Mouse (Mus musculus) C2C12 (cell line): ENCODE results near the gene Rassf3.

Experiments
- CEBPB ChIP-seq: IDR thresholded peaks from one replicate; pipeline ENCODE4 v1.6.1; 2011; ENCODE audit warnings: low read depth, mild to moderate bottlenecking, control low read depth, moderate library complexity
- CTCF ChIP-seq: IDR thresholded peaks from one replicate; pipeline ENCODE4 v1.5.1; 2011; ENCODE audit not compliant: control insufficient read depth, insufficient read depth, insufficient read length
- MAX ChIP-seq: IDR thresholded peaks from one replicate; pipeline ENCODE4 v1.6.1; 2011; ENCODE audit warnings: mild to moderate bottlenecking, control low read depth
- MYOD1 ChIP-seq: IDR thresholded peaks from one replicate; pipeline ENCODE4 v1.6.1; 2011; ENCODE audit warnings: low read depth; ENCODE audit not compliant: control insufficient read depth, insufficient read length
- MYOG ChIP-seq: IDR thresholded peaks from one replicate; pipeline ENCODE4 v1.6.1; 2011; ENCODE audit not compliant: control insufficient read depth, insufficient read length; ENCODE audit errors: extremely low read depth
- USF1 ChIP-seq: IDR thresholded peaks from one replicate; pipeline ENCODE4 v1.6.1; 2011; ENCODE audit warnings: low read depth, mild to moderate bottlenecking, control low read depth, moderate library complexity

DNA sequence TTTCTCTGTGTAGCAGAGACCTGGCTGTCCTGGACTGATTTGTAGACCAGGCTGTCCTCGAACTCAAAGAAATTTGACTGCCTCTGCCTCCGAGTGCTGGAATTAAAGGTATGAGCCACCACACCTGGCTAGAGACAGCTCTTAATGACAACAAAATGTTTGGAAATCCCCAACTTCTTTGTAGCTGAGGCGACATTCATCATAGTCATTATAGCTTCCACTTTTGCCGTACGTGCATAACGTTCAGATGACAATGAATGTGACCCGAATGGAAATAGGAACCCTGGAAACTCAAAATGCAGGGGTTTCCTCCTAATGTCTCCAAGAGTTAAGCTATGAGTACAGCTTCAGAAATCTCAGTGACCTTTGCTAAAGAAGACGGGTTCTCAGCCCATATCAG, 22.1 kb downstream of the Rassf3 start:
- TF ChIP-seq CTCF (no peak), USF1 (no peak), MAX (no peak), CEBPB (no peak), MYOG (no peak), MYOD1 (no peak)
